Mouse (Mus musculus) ovary, adult 2 months (tissue): Measurements from ENCODE around the gene Tas2r103. TPM values are rescaled to one million over a fixed set of nuclear protein-coding genes. Genes with fewer than 3 reads are reported as not detected.

Experiments used
- polyA plus RNA-seq: library from polyadenylated mRNA; depleted of rRNA; stranded (reverse); fragments of >200 nt; gene quantifications from 2 replicates; pipeline ENCODE4 v1.2.3, GENCODE M21; 2012; rRNA removed

The Tas2r103 gene
- not detected in 2 replicates for polyA plus RNA-seq

DNA sequence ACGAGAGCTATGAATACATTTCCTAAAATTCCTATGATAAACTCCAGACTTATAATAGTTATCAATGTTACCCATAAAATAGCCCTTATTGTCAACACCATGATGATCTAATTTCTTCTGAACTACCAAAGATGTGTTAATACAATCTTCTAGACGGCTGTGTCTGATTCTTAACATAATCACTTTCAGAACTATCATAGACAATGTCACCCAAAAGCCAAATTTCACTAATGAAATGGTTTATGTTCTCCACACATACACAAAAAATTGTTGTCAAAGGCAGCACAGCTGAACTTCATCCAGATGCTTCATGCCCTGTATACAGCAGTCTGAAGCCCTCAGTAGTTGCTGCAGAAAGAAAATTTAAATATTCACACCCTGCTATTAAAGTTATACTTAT lies at the start of gene Tas2r103:
Gene Tas2r103, minus strand, starts transcription at position 101 of the 400 bp plus-strand sequence.

DNA sequence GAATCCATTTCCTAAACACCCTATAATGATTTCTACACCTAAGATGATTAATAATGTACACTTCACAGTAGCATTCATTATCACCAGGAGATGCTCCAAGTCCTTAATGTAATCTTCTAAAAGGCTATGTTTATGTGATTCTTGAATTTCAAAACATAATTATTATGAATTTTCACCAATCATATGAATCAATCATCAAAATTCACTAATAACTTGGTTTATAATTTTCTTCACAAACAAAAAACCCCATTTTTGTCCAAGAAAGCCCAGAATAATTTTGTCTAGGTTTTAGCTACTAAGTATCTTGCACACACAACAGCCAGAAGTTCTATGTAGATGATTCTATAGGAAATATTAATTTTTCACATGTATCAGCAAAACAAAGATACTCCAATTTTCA lies 18.8 kb upstream of the Tas2r103 start, which contains the start of gene Tas2r140:
Gene Tas2r140, minus strand, starts transcription at position 101 of the 400 bp plus-strand sequence.

Other genes with a start within 250 kb of the Tas2r103 start
- gene Tas2r117, start 234.3 kb downstream of the Tas2r103 start, polyA plus RNA-seq = not detected in 2 replicates
- not detected in 2 replicates for gene Tas2r123, start 190.0 kb downstream of the Tas2r103 start, polyA plus RNA-seq
- not detected in 2 replicates for gene Tas2r116, start 181.7 kb downstream of the Tas2r103 start, polyA plus RNA-seq
- gene Tas2r110, start 169.1 kb downstream of the Tas2r103 start, polyA plus RNA-seq = not detected in 2 replicates
- not detected in 2 replicates for gene Tas2r113, start 144.1 kb downstream of the Tas2r103 start, polyA plus RNA-seq
- gene Tas2r125, start 127.5 kb downstream of the Tas2r103 start, polyA plus RNA-seq = not detected in 2 replicates
- not detected in 2 replicates for gene Tas2r129, start 86.0 kb downstream of the Tas2r103 start, polyA plus RNA-seq
- not detected in 2 replicates for gene Tas2r131, start 79.2 kb downstream of the Tas2r103 start, polyA plus RNA-seq
- gene Tas2r109, start 56.1 kb downstream of the Tas2r103 start, polyA plus RNA-seq = not detected in 2 replicates
- not detected in 2 replicates for gene Tas2r140, start 18.7 kb upstream of the Tas2r103 start, polyA plus RNA-seq
- 157 and 278 TPM in 2 replicates for gene Smim10l1, start 67.8 kb upstream of the Tas2r103 start, polyA plus RNA-seq